Mouse (Mus musculus): Measurements from ENCODE around the gene 2900026A02Rik. TPM values are rescaled to one million over a fixed set of nuclear protein-coding genes. Genes with fewer than 3 reads are reported as not detected.

Gene 2900026A02Rik
- polyA plus RNA-seq, 1 experiment from 2014 or later = 3.7 TPM

DNA sequence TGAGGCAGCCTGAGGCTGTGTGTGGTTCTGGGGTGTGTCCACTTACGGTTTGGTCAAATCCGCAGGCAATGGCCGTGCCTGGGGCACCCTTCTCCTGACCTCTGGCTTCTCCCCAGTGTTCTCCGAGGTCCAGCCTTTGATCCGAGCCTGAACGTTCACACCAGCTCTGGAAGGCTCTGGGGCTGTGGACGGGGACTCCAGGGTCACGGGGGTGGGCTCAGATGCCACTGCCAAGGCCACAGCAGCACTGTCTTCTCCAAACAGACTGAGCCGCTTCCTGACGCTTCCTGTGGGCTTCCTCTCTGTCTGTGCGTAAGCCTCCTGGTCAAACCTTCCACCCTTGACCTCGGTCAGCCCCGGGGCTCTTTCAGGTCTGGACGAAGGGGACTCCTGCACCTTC is 30.5 kb downstream of the 2900026A02Rik start:
- no peak for DNase-seq (ENCODE audit: low spot score)
- peaks cover 20% of the 10 kb centered on the region for H3K4me1 ChIP-seq
- peak overlapping the region; percentile 55; the same call in 1 of the 2 replicates for H3K27ac ChIP-seq (replicated peaks)

GRCm38 (mm10) chr5:113181441-113181840 is 39.6 kb downstream of the 2900026A02Rik start:
- no peak overlapping the region for H3K27ac ChIP-seq (replicated peaks)
- DNase-seq (ENCODE audit: low spot score) = peak; percentile 45

More for the DNA sequence above, 30.5 kb downstream of the 2900026A02Rik start:
- Histone ChIP-seq H3K4me3 (no peak overlapping the region), H3K9me3 (no peaks in the 10 kb centered on the region), H3K27me3 (replicated peaks; ENCODE audit: low read depth, poor library complexity, severe bottlenecking) (no peaks in the 10 kb centered on the region), H3K36me3 (replicated peaks) (peaks cover 41% of the 10 kb centered on the region)
- WGBS = 67% methylated on average over 14 of the region's 14 CpGs

DNA sequence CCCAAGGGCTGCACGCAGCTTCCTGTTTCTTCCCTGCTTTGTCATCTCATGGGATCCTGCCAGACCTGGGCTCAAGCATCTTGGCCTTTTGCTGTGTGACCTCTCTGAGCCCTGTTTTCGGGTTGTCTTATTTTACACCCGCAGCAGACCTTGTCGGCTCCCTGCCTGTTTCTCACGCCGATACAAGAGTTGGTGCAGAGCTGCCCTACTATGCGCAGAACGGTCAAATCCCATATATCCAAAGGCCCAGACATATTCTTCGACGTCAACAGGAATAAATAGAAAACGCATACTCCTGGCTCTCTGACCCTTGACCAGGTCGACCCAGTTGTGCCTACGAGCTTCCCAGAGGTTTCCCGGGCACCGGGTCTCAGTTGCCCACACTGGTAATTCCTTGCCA is 40.3 kb downstream of the 2900026A02Rik start:
- Histone ChIP-seq H3K27ac (replicated peaks) (peak overlapping the region; percentile 89), H3K4me1 (peaks cover 30% of the 10 kb centered on the region), H3K27me3 (replicated peaks; ENCODE audit: low read depth, poor library complexity, severe bottlenecking) (no peaks in the 10 kb centered on the region), H3K9me3 (no peaks in the 10 kb centered on the region), H3K36me3 (replicated peaks) (peaks cover 20% of the 10 kb centered on the region), H3K4me3 (peak overlapping the region; percentile 56)
- no peak for DNase-seq (ENCODE audit: low spot score)
- WGBS = 81% methylated on average over 15 of the region's 15 CpGs

More at GRCm38 (mm10) chr5:113181441-113181840, 39.6 kb downstream of the 2900026A02Rik start:
- H3K9me3 ChIP-seq = no peaks in the 10 kb centered on the region
- H3K36me3 ChIP-seq (replicated peaks) = peaks cover 20% of the 10 kb centered on the region
- peaks cover 30% of the 10 kb centered on the region for H3K4me1 ChIP-seq
- no peaks in the 10 kb centered on the region for H3K27me3 ChIP-seq (replicated peaks; ENCODE audit: low read depth, poor library complexity, severe bottlenecking)
- no peak overlapping the region for H3K4me3 ChIP-seq
- WGBS = 38% methylated on average over 6 of the region's 6 CpGs

- H3K36me3 ChIP-seq (replicated peaks) = peaks cover 20% of the 10 kb centered on the region
- peak; percentile 91 for DNase-seq (ENCODE audit: low spot score)
- H3K4me1 ChIP-seq = peaks cover 31% of the 10 kb centered on the region
- no peaks in the 10 kb centered on the region for H3K9me3 ChIP-seq
- H3K27me3 ChIP-seq (replicated peaks; ENCODE audit: low read depth, poor library complexity, severe bottlenecking) = no peaks in the 10 kb centered on the region
- peak overlapping the region; percentile 56 for H3K4me3 ChIP-seq
- H3K27ac ChIP-seq (replicated peaks) = peak overlapping the region; percentile 89
- 3% methylated on average over 30 of the region's 30 CpGs for WGBS
These were observed 41.0 kb downstream of the 2900026A02Rik start for GRCm38 (mm10) chr5:113179843-113180682.

- H3K9me3 ChIP-seq = no peaks in the 10 kb centered on the region
- peak overlapping the region; percentile 56 for H3K4me3 ChIP-seq
- peaks cover 19% of the 10 kb centered on the region for H3K36me3 ChIP-seq (replicated peaks)
- peak overlapping the region; percentile 89 for H3K27ac ChIP-seq (replicated peaks)
- H3K4me1 ChIP-seq = peaks cover 35% of the 10 kb centered on the region
- WGBS = 2% methylated on average over 6 of the region's 9 CpGs
- no peak for DNase-seq (ENCODE audit: low spot score)
- no peaks in the 10 kb centered on the region for H3K27me3 ChIP-seq (replicated peaks; ENCODE audit: low read depth, poor library complexity, severe bottlenecking)
These were observed 41.6 kb downstream of the 2900026A02Rik start for GRCm38 (mm10) chr5:113179451-113179842.

DNA sequence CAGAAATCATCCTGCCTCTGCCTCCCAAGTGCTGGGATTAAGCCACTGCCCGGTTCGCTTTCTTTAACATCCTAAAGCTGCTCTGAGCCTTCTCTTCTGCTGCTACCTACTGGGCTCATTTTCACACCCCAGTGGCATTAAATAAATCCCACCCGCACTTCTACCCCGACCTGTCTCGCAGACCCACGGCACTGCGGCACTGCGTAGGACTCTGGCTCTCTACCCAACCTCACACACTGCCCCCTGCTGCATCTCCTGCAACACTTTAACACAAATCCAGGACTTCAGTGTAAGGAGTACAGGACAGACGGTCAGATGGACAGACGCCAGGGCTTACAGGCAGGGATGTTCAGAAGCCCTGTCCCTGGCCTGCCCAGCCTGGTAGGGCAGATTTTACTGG is 45.1 kb downstream of the 2900026A02Rik start:
- DNase-seq (ENCODE audit: low spot score) = no peak
- peaks cover 30% of the 10 kb centered on the region for H3K4me1 ChIP-seq
- WGBS = 92% methylated on average over 10 of the region's 10 CpGs
- H3K27ac ChIP-seq (replicated peaks) = no peak overlapping the region
- no peaks in the 10 kb centered on the region for H3K9me3 ChIP-seq
- H3K36me3 ChIP-seq (replicated peaks) = no peaks in the 10 kb centered on the region
- no peak overlapping the region for H3K4me3 ChIP-seq
- no peaks in the 10 kb centered on the region for H3K27me3 ChIP-seq (replicated peaks; ENCODE audit: low read depth, poor library complexity, severe bottlenecking)

DNA sequence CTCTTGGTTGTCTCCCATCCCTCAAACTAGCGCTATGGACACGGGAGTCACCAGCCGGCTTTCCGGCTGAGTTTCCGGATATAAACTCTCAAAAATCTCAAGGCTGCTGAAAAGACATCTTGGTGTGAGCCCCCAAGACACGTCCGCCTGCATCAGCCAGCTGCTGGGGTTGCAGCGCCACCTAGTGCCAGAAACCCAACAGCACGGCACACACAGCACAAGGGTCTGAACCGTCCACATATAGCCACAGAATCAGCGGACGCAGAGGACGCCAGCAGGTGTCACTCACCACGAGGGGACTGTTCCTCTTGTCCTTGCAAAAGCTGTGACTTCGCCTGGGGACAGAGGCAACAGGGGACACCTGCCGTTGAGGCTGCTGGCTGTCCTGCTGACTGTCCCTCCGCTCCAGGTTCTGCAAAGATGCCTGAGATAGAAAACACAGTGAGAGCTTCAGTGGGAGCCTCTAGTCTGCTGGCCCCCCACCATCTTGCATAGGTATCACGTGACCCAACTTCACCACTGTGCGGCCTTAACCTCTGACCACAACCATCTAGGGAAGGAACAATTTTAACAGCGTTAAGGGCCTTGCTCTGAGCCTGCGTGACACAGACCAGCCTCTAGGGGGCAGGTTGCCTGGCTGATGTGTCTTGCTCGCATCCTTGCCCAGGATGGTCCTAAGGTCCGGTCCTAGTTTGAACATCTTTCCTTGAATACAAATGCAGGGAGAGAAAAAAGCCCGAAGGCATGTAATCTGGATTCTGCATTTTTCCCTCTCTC is 45.9 kb downstream of the 2900026A02Rik start:
- Histone ChIP-seq H3K27me3 (replicated peaks; ENCODE audit: low read depth, poor library complexity, severe bottlenecking) (no peaks in the 10 kb centered on the region), H3K4me3 (no peak overlapping the region), H3K4me1 (peaks cover 21% of the 10 kb centered on the region), H3K27ac (replicated peaks) (no peak overlapping the region), H3K9me3 (no peaks in the 10 kb centered on the region), H3K36me3 (replicated peaks) (no peaks in the 10 kb centered on the region)
- DNase-seq (ENCODE audit: low spot score) = peak; percentile 75
- 42% methylated on average over 24 of the region's 24 CpGs for WGBS

GRCm38 (mm10) chr5:113173318-113173717 is 47.7 kb downstream of the 2900026A02Rik start:
- Histone ChIP-seq H3K27ac (replicated peaks) (peak overlapping the region; percentile 45; the same call in 1 of the 2 replicates), H3K27me3 (replicated peaks; ENCODE audit: low read depth, poor library complexity, severe bottlenecking) (no peaks in the 10 kb centered on the region), H3K4me3 (no peak overlapping the region), H3K9me3 (no peaks in the 10 kb centered on the region), H3K4me1 (peaks cover 11% of the 10 kb centered on the region), H3K36me3 (replicated peaks) (no peaks in the 10 kb centered on the region)
- DNase-seq (ENCODE audit: low spot score) = peak; percentile 84
- 35% methylated on average over 5 of the region's 5 CpGs for WGBS

DNA sequence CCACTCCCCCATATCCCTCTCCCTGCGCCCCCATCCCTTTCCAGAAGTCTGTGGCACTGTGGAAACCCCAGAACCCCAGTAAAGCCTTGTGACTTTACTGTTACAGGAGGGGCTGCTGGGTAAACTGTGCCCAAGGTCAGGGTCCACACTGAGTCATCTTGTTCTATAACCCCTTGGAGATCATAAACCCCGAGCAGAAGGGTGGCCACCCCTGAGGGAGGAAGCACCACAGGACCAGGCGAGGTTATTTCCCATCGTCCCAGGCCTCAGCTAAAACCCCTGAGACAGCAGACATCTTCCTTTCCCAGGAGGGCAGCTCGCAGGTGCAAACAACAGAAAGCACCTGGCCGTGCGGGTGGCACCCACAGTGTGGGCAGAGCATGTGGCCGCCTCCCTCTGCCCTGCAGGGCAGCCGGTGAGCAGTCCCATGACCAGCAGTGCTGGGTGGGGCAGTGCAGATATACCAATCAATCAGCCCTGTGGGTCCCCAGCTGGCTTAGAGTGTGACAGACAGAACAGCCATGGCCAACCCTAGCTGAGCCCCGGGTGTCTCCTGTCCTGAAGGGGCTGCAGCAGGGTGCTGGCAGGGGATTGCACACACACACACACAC is 49.0 kb downstream of the 2900026A02Rik start:
- no peak for DNase-seq (ENCODE audit: low spot score)
- no peaks in the 10 kb centered on the region for H3K27me3 ChIP-seq (replicated peaks; ENCODE audit: low read depth, poor library complexity, severe bottlenecking)
- no peaks in the 10 kb centered on the region for H3K36me3 ChIP-seq (replicated peaks)
- H3K27ac ChIP-seq (replicated peaks) = no peak overlapping the region
- 86% methylated on average over 10 of the region's 10 CpGs for WGBS
- H3K9me3 ChIP-seq = no peaks in the 10 kb centered on the region
- H3K4me1 ChIP-seq = peaks cover 11% of the 10 kb centered on the region
- H3K4me3 ChIP-seq = no peak overlapping the region

DNA sequence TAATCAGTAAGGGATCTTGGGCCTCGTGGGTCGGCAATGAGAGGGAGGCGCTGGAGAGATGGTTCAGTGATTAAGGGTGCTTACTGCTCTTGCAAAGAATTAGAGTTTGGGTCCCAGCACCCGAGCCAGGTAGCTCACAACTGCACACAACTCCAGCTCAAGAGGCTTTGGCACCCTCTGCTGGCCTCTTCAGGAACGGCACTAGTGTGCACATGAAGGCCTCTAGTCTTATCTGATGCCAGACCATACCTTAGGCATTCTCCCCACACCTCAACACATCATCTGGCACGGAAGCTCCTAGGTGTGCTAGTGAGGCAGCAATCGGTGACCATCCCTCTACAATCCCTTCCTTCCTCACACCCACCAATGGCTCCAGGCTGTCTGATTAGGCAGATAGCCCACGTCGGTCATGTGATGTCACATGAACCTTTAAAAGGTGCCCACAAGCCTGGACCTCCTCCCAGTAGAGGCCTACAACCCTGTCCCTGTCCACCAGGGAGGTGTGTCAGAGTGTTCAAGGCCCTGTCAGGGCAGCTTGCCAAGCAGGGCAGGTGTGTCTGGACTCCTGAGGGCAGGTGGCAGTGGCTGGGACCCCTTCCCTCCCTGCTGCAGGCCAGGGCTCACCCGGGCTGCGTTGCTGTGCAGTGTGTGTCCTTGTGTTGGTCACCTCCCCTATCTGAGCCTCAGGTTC is 50.8 kb downstream of the 2900026A02Rik start:
- Histone ChIP-seq H3K4me1 (peaks cover 21% of the 10 kb centered on the region), H3K9me3 (no peaks in the 10 kb centered on the region), H3K27ac (replicated peaks) (no peak overlapping the region), H3K4me3 (no peak overlapping the region), H3K36me3 (replicated peaks) (no peaks in the 10 kb centered on the region), H3K27me3 (replicated peaks; ENCODE audit: low read depth, poor library complexity, severe bottlenecking) (no peaks in the 10 kb centered on the region)
- WGBS = 87% methylated on average over 11 of the region's 11 CpGs
- no peak for DNase-seq (ENCODE audit: low spot score)

GRCm38 (mm10) chr5:113167733-113168132 is 53.3 kb downstream of the 2900026A02Rik start:
- Histone ChIP-seq H3K4me1 (peaks cover 36% of the 10 kb centered on the region), H3K27ac (replicated peaks) (no peak overlapping the region), H3K9me3 (no peaks in the 10 kb centered on the region), H3K36me3 (replicated peaks) (no peaks in the 10 kb centered on the region), H3K27me3 (replicated peaks; ENCODE audit: low read depth, poor library complexity, severe bottlenecking) (0 out of 2 replicates have a peak, but pooled peaks cover 5% of the 10 kb centered on the region), H3K4me3 (no peak overlapping the region)
- WGBS = 38% methylated on average over 2 of the region's 2 CpGs
- DNase-seq (ENCODE audit: low spot score) = peak; percentile 68

GRCm38 (mm10) chr5:113165481-113165880 is 55.6 kb downstream of the 2900026A02Rik start:
- WGBS = 36% methylated on average over 11 of the region's 11 CpGs
- Histone ChIP-seq H3K4me3 (no peak overlapping the region), H3K36me3 (replicated peaks) (no peaks in the 10 kb centered on the region)

More at GRCm38 (mm10) chr5:113165481-113165880, 55.6 kb downstream of the 2900026A02Rik start:
- peaks cover 51% of the 10 kb centered on the region for H3K4me1 ChIP-seq
- no peaks in the 10 kb centered on the region for H3K9me3 ChIP-seq
- peak overlapping the region; percentile 58 for H3K27ac ChIP-seq (replicated peaks)
- DNase-seq (ENCODE audit: low spot score) = no peak
- 0 out of 2 replicates have a peak, but pooled peaks cover 5% of the 10 kb centered on the region for H3K27me3 ChIP-seq (replicated peaks; ENCODE audit: low read depth, poor library complexity, severe bottlenecking)
